In genomic region chr2:121787271-121787670, GRCm38 (mm10) we compare ENCODE assay signal across 13 mouse cellular contexts. TPM values are rescaled to one million over a fixed set of nuclear protein-coding genes. Genes with fewer than 3 reads are reported as not detected.
DNase-seq lines count a peak whose midpoint lies in the region; ATAC-seq lines count a peak whose summit lies in the region.
"Had no signal": no experiment of that assay in that cellular context is flagged by ENCODE, and none has a peak within 500 bp of the region (broad histone marks: within the 10 kb centered on the region; RNA-seq: fewer than 3 reads in every experiment).

No protein-coding gene starts in this region.

- DNase-seq in heart, embryonic 10.5 days (ENCODE audit: low spot score), result no peak
- no peak for DNase-seq in heart, postnatal 25 days (ENCODE audit: low spot score)
- DNase-seq in lung, postnatal 10 days, result no peak
- DNase-seq in fibroblast of lung, adult 2 months (ENCODE audit: low read depth), result peak; percentile 89
- DNase-seq in forebrain, embryonic 10.5 days (ENCODE audit: extremely low spot score, low spot score), result no peak
- DNase-seq in gastrocnemius, postnatal 36 days, result no peak
- DNase-seq: cerebellum, postnatal 36 days; kidney, postnatal 36 days; left cerebral cortex, postnatal 4 days had no signal

- no peak overlapping the region for H3K9ac ChIP-seq in lung, embryonic 16.5 days (ENCODE audit: low read length)
- H3K9ac ChIP-seq in stomach, embryonic 15.5 days, result no peak overlapping the region
- H3K9ac ChIP-seq: hindbrain, embryonic 14.5 days; neural tube, embryonic 15.5 days had no signal

- peak overlapping the region; percentile 27; the same call in 1 of the 2 replicates for H3K4me3 ChIP-seq in heart, embryonic 10.5 days
- H3K4me3 ChIP-seq in lung, embryonic 16.5 days (ENCODE audit: low read length), result no peak overlapping the region
- H3K4me3 ChIP-seq in stomach, embryonic 15.5 days (replicated peaks), result no peak overlapping the region
- H3K4me3 ChIP-seq in forebrain, embryonic 10.5 days, result no peak overlapping the region
- H3K4me3 ChIP-seq: neural tube, embryonic 15.5 days had no signal

- no peaks in the 10 kb centered on the region for H3K27me3 ChIP-seq in heart, embryonic 10.5 days (ENCODE audit: insufficient read depth, poor library complexity, severe bottlenecking)
- H3K27me3 ChIP-seq in lung, embryonic 16.5 days (ENCODE audit: control insufficient read depth, insufficient read depth, low read depth, low read length), result no peaks in the 10 kb centered on the region
- no peaks in the 10 kb centered on the region for H3K27me3 ChIP-seq in stomach, embryonic 15.5 days (replicated peaks)
- H3K27me3 ChIP-seq in forebrain, embryonic 10.5 days (ENCODE audit: poor library complexity, severe bottlenecking), result no peaks in the 10 kb centered on the region
- H3K27me3 ChIP-seq: neural tube, embryonic 15.5 days had no signal

- intact Hi-C loops in heart, postnatal 25 days (cut with DNase I), result no loop called here
- intact Hi-C loops in gastrocnemius, postnatal 36 days (cut with DNase I), result no loop called here

- H3K36me3 ChIP-seq in heart, embryonic 10.5 days, result no peaks in the 10 kb centered on the region
- no peaks in the 10 kb centered on the region for H3K36me3 ChIP-seq in lung, embryonic 16.5 days (ENCODE audit: control insufficient read depth, insufficient read depth, low read length)
- no peaks in the 10 kb centered on the region for H3K36me3 ChIP-seq in stomach, embryonic 15.5 days
- peaks cover 13% of the 10 kb centered on the region for H3K36me3 ChIP-seq in forebrain, embryonic 10.5 days (replicated peaks)
- H3K36me3 ChIP-seq: neural tube, embryonic 15.5 days had no signal

- H3K4me1 ChIP-seq in heart, embryonic 10.5 days, result peaks cover 11% of the 10 kb centered on the region
- H3K4me1 ChIP-seq in lung, embryonic 16.5 days (replicated peaks; ENCODE audit: control insufficient read depth, insufficient read depth, low read length), result peaks cover 2% of the 10 kb centered on the region; the same call in 1 of the 2 replicates
- 0 out of 2 replicates have a peak, but pooled peaks cover 4% of the 10 kb centered on the region for H3K4me1 ChIP-seq in stomach, embryonic 15.5 days
- H3K4me1 ChIP-seq in forebrain, embryonic 10.5 days, result peaks cover 26% of the 10 kb centered on the region

- H3K27ac ChIP-seq in heart, embryonic 10.5 days, result no peak overlapping the region
- H3K27ac ChIP-seq in lung, embryonic 16.5 days (ENCODE audit: low read length), result no peak overlapping the region
- H3K27ac ChIP-seq in stomach, embryonic 15.5 days, result peak overlapping the region; percentile 3; the same call in 1 of the 2 replicates
- H3K27ac ChIP-seq in forebrain, embryonic 10.5 days, result no peak overlapping the region
- H3K27ac ChIP-seq: hindbrain, embryonic 14.5 days; neural tube, embryonic 15.5 days had no signal

- WGBS in heart, embryonic 10.5 days, result 48% methylated on average over 7 of the region's 7 CpGs
- WGBS in lung, embryonic 16.5 days, result 19% methylated on average over 7 of the region's 7 CpGs
- WGBS in stomach, embryonic 15.5 days, result 28% methylated on average over 7 of the region's 7 CpGs
- 64% methylated on average over 7 of the region's 7 CpGs for WGBS in forebrain, embryonic 10.5 days

- ATAC-seq in lung, embryonic 16.5 days (ENCODE audit: low read depth), result peak; percentile 20; the same call in 1 of the 2 replicates
- ATAC-seq in stomach, embryonic 15.5 days (ENCODE audit: insufficient read depth, low FRiP score, low read depth), result no peak

- H3K9me3 ChIP-seq in heart, embryonic 10.5 days, result no peaks in the 10 kb centered on the region
- no peaks in the 10 kb centered on the region for H3K9me3 ChIP-seq in lung, embryonic 16.5 days (ENCODE audit: control insufficient read depth, low read length)
- H3K9me3 ChIP-seq in stomach, embryonic 15.5 days, result no peaks in the 10 kb centered on the region
- H3K9me3 ChIP-seq in forebrain, embryonic 10.5 days, result no peaks in the 10 kb centered on the region
- H3K9me3 ChIP-seq: neural tube, embryonic 15.5 days had no signal

- H3K4me2 ChIP-seq in lung, embryonic 16.5 days (ENCODE audit: low read depth, low read length), result peak overlapping the region; percentile 52
- H3K4me2 ChIP-seq in stomach, embryonic 15.5 days, result peak overlapping the region; percentile 17; the same call in 1 of the 2 replicates
- H3K4me2 ChIP-seq: hindbrain, embryonic 14.5 days; neural tube, embryonic 15.5 days had no signal

RNA-seq across cellular contexts. Expression of gene Frmd5, which starts 19.6 kb away (rescaled TPM):
- polyA plus RNA-seq in heart, embryonic 10.5 days (2016; fragmentation: Nextera tagmentation; extraction: Ambion mirVana), result 17.0 and 27.5 TPM in 2 replicates
- 100 to 1,000 TPM; 162 to 175 TPM for total RNA-seq in heart, postnatal 25 days (2021)
- polyA plus RNA-seq in lung, embryonic 16.5 days (2015; fragmentation: Nextera tagmentation; extraction: Ambion mirVana), result 2.6 and 4.4 TPM in 2 replicates
- 5.4 and 6.0 TPM in 2 replicates for polyA plus RNA-seq in stomach, embryonic 15.5 days (2015; fragmentation: Nextera tagmentation; extraction: Ambion mirVana)
- 13.9 and 15.6 TPM in 2 replicates for polyA plus RNA-seq in forebrain, embryonic 10.5 days (2016; fragmentation: Nextera tagmentation; extraction: Ambion mirVana)
- total RNA-seq in gastrocnemius, postnatal 36 days (2021), result not detected
